Mouse (Mus musculus): ENCODE measurements at regions not wholly inside any gene's neighbourhood (a gene's known extent, or its start where the extent isn't known, plus 50 kb on each side); places are given as distances from the start of the nearest gene placed in this dataset.

- TF ChIP-seq ZC3H11A (IDR thresholded peaks at IDR 0.05; ENCODE audit: borderline replicate concordance, low read depth, low read length), result no peak
- TF ChIP-seq ZNF384 (IDR thresholded peaks at IDR 0.05; ENCODE audit: low read depth, low read length), result no peak
- TF ChIP-seq MAFK (IDR thresholded peaks at IDR 0.05; ENCODE audit: insufficient read depth, low read depth, low read length), result no peak
Observed at GRCm38 (mm10) chr6:67111581-67111980, 74.3 kb upstream of the Gadd45a start.
